Mouse (Mus musculus) liver, postnatal 0 days (tissue): ENCODE results near the gene Sept3. TPM values are rescaled to one million over a fixed set of nuclear protein-coding genes. Genes with fewer than 3 reads are reported as not detected.

Experiments used
- ATAC-seq: fragments of 200-750 bp; cut with Nextera tagmentation; 2 replicates; pipeline ENCODE4 v1.8.0; 2017; ENCODE audit warnings: mild to moderate bottlenecking, moderate library complexity
- DNase-seq: peaks from one replicate; pipeline ENCODE4 v3.0.0-alpha.2; 2016
- H3K27ac ChIP-seq: fragments of 300-500 bp; sonication (generic); 2 replicates; pipeline ENCODE4 v1.5.1; 2014; ENCODE audit warnings: antibody characterized with exemption, moderate library complexity, mild to moderate bottlenecking, low read depth
- H3K27me3 ChIP-seq: fragments of 300-500 bp; sonication (generic); 2 replicates; pipeline ENCODE4 v1.6.1; 2014; ENCODE audit warnings: low read length, control low read depth, mixed read lengths; ENCODE audit not compliant: insufficient read depth
- H3K36me3 ChIP-seq: fragments of 300-500 bp; sonication (generic); replicated peaks from 2 replicates; pipeline ENCODE4 v1.6.1; 2014; ENCODE audit warnings: mild to moderate bottlenecking, control low read depth, low read length, moderate library complexity, mixed read lengths; ENCODE audit not compliant: insufficient read depth
- H3K4me1 ChIP-seq: fragments of 300-500 bp; sonication (generic); 2 replicates; pipeline ENCODE4 v1.6.1; 2014; ENCODE audit warnings: antibody characterized with exemption, mild to moderate bottlenecking, control low read depth; ENCODE audit not compliant: insufficient read depth
- H3K4me2 ChIP-seq: fragments of 300-500 bp; sonication (generic); 2 replicates; pipeline ENCODE4 v1.6.1; 2014; ENCODE audit warnings: low read depth, mild to moderate bottlenecking, low read length, moderate library complexity, mixed read lengths
- H3K4me3 ChIP-seq: fragments of 300-500 bp; sonication (generic); 2 replicates; pipeline ENCODE4 v1.5.1; 2014; ENCODE audit warnings: low read depth, low read length
- H3K9ac ChIP-seq: fragments of 300-500 bp; sonication (generic); replicated peaks from 2 replicates; pipeline ENCODE4 v1.6.1; 2014; ENCODE audit warnings: mild to moderate bottlenecking, moderate library complexity
- H3K9me3 ChIP-seq: fragments of 300-500 bp; sonication (generic); 2 replicates; pipeline ENCODE4 v1.6.1; 2016; ENCODE audit warnings: mild to moderate bottlenecking, control low read depth, low read length, mixed read lengths
- CTCF ChIP-seq: sonication (generic); IDR thresholded peaks from 2 replicates; pipeline ENCODE4 v1.5.1; 2016; ENCODE audit warnings: antibody characterized with exemption, low read depth
- EP300 ChIP-seq: IDR thresholded peaks from 2 replicates; pipeline ENCODE4 v1.6.1; 2016; ENCODE audit warnings: antibody characterized with exemption, low read depth, mild to moderate bottlenecking
- WGBS: fragments of 180-500 bp; shearing (Covaris S2); extraction: QIAGEN DNeasy Blood & Tissue Kit; methylation state at CpG from one replicate; pipeline ENCODE4 v1.1.7; 2014; ENCODE audit not compliant: insufficient replicate concordance; 5-methylcytosine and 5-hydroxymethylcytosine counted together
- polyA plus RNA-seq: library from polyadenylated mRNA; unstranded; fragments of >200 nt; fragmentation: Nextera tagmentation; extraction: Ambion mirVana; gene quantifications from 2 replicates; pipeline ENCODE4 v1.2.1, GENCODE M21; 2015

Gene Sept3
- polyA plus RNA-seq = 0.06 and 0.07 TPM in 2 replicates

DNA sequence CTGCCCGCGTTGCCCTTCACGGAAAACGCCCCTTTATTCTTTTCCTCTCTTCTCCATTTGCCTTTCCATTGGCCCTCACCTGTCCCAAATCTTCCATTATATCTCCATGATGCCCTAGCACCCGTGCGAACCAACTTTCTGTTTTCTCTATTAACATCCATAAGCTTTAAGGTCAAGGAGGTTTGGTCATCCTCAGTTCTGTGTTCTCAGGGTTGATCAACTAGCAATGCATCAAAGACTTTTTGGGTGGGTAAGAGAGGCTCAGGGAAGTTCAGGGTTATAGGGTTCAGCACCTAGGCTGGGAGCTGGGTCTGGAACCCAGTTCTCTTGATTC, at the start of gene Sept3:
Gene Sept3, plus strand, starts transcription at position 301 of the 334 bp plus-strand sequence.
- no peak for TF ChIP-seq CTCF
- no peak for TF ChIP-seq EP300
- ATAC-seq = no peak
- Histone ChIP-seq H3K4me2 (peak within 1 kb of the TSS; percentile 65), H3K9me3 (no peaks in the 10 kb centered on the region), H3K4me1 (peaks cover 8% of the 10 kb centered on the region), H3K27me3 (peaks cover 47% of the 10 kb centered on the region), H3K4me3 (peak within 1 kb of the TSS; percentile 41), H3K9ac (no peak within 1 kb of the TSS), H3K27ac (no peak within 1 kb of the TSS), H3K36me3 (no peaks in the 10 kb centered on the region)
- 27% methylated on average over 6 of the region's 6 CpGs for WGBS
- no peak for DNase-seq

DNA sequence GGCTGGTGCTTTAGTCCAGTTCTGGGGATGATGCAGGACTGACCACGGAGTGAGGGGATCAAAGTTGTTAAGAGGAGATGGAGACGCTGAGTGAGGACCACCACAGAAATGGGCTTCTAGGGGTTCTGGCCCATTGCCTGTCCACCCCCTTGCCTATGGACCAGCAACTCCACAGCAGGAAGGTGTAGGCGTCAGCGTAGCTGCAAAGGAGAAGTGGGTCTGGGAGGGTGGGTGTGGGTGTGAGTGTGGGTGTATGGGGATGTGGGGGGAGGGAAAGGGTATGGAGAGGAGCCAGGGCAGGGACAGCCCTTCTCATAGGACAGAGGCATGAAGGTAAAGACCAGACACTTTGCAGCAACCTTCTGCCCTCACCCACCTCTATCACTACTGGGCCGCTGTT, 48.9 kb upstream of the Sept3 start:
- Histone ChIP-seq H3K4me3 (no peak overlapping the region), H3K4me1 (peaks cover 30% of the 10 kb centered on the region), H3K36me3 (no peaks in the 10 kb centered on the region), H3K9ac (no peak overlapping the region), H3K27ac (no peak overlapping the region), H3K4me2 (no peak overlapping the region), H3K27me3 (peaks cover 35% of the 10 kb centered on the region), H3K9me3 (no peaks in the 10 kb centered on the region)
- ATAC-seq (no peak), DNase-seq (no peak)
- no peak for TF ChIP-seq EP300
- 60% methylated on average over 5 of the region's 5 CpGs for WGBS

DNA sequence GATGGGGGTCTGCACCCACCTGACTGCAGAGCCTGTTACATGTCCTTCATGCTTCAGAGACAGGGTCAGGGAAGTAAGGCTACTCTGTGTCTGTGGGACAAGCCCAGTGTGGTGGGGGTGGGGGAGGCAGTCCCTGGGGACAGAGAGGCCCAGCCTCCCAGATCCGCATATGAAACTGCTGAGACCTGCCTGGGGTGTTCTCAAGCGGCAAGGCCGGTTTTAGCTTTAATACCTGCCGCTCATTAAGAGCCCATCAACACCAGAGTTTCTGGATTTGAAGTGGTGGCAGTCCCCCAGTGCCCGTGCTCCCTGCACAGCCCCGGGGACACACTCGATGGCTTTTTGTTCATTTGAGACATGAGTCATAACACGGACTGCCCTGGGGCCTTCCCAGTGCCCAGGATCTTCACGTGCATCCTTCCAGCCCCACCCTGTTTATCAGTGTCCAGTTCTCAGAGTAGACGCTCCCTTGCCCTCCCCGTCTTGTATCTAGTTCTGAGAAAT, 45.1 kb upstream of the Sept3 start:
- H3K4me2 ChIP-seq = peak overlapping the region; percentile 51
- H3K4me3 ChIP-seq = no peak overlapping the region
- H3K9ac ChIP-seq = peak overlapping the region; percentile 53
- TF ChIP-seq CTCF (no peak), EP300 (peak; percentile 34; the same call in 1 of the 2 replicates)
- peaks cover 16% of the 10 kb centered on the region for H3K27me3 ChIP-seq
- peaks cover 25% of the 10 kb centered on the region for H3K4me1 ChIP-seq
- ATAC-seq (peak; percentile 91), DNase-seq (peak; percentile 60)
- no peaks in the 10 kb centered on the region for H3K9me3 ChIP-seq
- H3K27ac ChIP-seq = peak overlapping the region; percentile 75
- WGBS = 50% methylated on average over 11 of the region's 11 CpGs
- H3K36me3 ChIP-seq = no peaks in the 10 kb centered on the region

DNA sequence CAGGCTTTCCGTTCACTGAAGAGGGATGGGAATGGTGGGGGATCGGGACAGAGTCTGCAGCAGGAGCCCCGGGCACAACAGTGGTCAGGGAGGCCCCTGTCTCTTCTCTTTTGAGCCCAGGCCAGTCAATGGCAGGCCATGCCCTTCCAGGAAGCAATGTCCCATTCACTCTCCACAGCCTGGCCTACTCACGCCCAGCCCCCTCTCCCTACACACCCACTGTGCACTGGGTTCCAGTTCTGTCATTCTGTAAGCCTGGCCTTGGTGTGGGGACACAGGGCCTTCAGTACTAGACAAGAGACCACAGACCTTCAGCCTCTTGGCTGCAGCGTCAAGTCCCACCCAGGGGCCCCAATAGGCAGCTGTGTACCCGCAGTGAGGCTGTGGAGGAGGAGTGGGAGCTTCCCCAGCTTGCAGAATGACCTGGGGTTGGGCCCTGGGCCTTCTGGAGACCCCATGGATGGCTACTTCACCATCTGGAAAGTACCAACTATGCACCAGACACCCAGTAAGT, 44.5 kb upstream of the Sept3 start:
- Histone ChIP-seq H3K27ac (peak overlapping the region; percentile 75), H3K27me3 (peaks cover 11% of the 10 kb centered on the region), H3K4me1 (peaks cover 22% of the 10 kb centered on the region), H3K9ac (peak overlapping the region; percentile 31; the same call in 1 of the 2 replicates), H3K36me3 (no peaks in the 10 kb centered on the region), H3K4me3 (no peak overlapping the region), H3K9me3 (no peaks in the 10 kb centered on the region), H3K4me2 (peak overlapping the region; percentile 51)
- ATAC-seq (peak; percentile 58), DNase-seq (no peak)
- no peak for TF ChIP-seq CTCF
- TF ChIP-seq EP300 = no peak
- WGBS = 58% methylated on average over 6 of the region's 6 CpGs

DNA sequence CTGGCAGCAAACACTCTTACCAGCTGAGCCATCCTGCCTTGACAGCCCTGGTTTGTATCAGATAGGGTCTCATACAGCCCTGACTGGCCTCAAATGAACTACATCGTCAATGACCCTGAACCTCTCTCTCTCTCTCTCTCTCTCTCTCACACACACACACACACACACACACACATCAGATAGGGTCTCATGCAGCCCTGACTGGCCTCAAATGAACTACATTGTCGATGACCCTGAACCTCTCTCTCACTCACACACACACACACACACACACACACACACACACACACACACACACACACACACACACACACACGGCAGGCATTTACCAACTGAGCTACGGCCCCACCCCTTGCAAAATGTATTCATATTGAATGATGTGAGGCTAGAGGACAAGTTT, 43.6 kb upstream of the Sept3 start:
- no peaks in the 10 kb centered on the region for H3K9me3 ChIP-seq
- peaks cover 1% of the 10 kb centered on the region; the same call in 1 of the 2 replicates for H3K27me3 ChIP-seq
- H3K4me3 ChIP-seq = no peak overlapping the region
- no peaks in the 10 kb centered on the region for H3K36me3 ChIP-seq
- no peak overlapping the region for H3K4me2 ChIP-seq
- no peak overlapping the region for H3K9ac ChIP-seq
- ATAC-seq (no peak), DNase-seq (no peak)
- peaks cover 20% of the 10 kb centered on the region for H3K4me1 ChIP-seq
- H3K27ac ChIP-seq = no peak overlapping the region
- 73% methylated on average over 4 of the region's 4 CpGs for WGBS
- TF ChIP-seq EP300 = no peak
- TF ChIP-seq CTCF = no peak

DNA sequence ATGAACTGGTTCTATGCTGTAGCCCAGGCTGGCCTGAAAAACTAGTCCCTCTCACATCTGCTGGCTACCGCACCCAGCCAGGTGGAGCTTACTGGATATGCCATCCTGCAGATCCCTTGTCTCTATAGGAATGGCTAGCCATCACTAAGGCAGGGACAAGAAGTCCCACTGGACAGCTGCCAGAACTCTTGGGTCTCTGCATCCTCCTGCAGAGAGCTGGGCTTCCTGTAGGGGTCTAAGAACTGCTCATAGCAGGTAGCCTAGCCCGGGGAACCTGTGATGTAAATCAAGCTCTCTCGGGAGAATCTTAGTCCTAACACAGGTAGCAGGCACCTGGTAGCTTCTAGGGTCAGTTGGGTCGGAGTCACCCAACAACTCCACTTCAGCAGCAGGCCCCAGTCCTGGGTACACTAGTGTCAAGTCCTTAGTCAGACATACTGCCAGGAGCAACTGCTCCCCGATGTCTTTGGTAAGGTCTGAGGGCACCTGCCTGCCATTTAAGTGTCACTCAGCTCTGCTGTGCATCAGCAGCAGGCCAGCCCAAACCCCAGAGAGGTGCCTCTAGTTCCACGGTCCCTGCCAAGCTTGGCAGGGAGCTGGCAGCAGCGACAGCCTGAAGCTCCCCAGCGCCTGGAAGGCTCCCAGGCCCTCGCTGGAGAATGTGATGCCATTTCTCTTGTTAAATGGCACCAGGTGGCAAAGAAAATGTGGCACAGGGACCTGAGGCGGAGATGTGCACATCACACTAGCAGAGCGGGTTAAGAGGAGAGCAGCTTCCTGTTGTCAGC, 42.9 kb upstream of the Sept3 start:
- WGBS = 70% methylated on average over 11 of the region's 11 CpGs
- Histone ChIP-seq H3K4me1 (peaks cover 20% of the 10 kb centered on the region), H3K4me3 (no peak overlapping the region), H3K36me3 (no peaks in the 10 kb centered on the region), H3K9ac (no peak overlapping the region), H3K9me3 (no peaks in the 10 kb centered on the region), H3K27me3 (no peaks in the 10 kb centered on the region), H3K4me2 (no peak overlapping the region), H3K27ac (no peak overlapping the region)
- DNase-seq (no peak), ATAC-seq (no peak)
- no peak for TF ChIP-seq EP300
- TF ChIP-seq CTCF = no peak
